Mouse (Mus musculus): ENCODE data around the gene Lims1. TPM values are rescaled to one million over a fixed set of nuclear protein-coding genes. Genes with fewer than 3 reads are reported as not detected.

Lims1 gene
- total RNA-seq, 4 experiments from 2014 or later: 129 to 182 (median 150) TPM

- no peak for DNase-seq (ENCODE audit: low spot score)
Measured at GRCm38 (mm10) chr10:58343552-58343951, 20.3 kb downstream of the Lims1 start.

GRCm38 (mm10) chr10:58350600-58350999, 27.3 kb downstream of the Lims1 start:
- DNase-seq (ENCODE audit: low spot score): no peak

GRCm38 (mm10) chr10:58351670-58352069, 28.4 kb downstream of the Lims1 start:
- no peak for DNase-seq (ENCODE audit: low spot score)

GRCm38 (mm10) chr10:58352364-58352763, 29.1 kb downstream of the Lims1 start:
- no peak for DNase-seq (ENCODE audit: low spot score)

- no peak for DNase-seq (ENCODE audit: low spot score)
Measured at GRCm38 (mm10) chr10:58354561-58354960, 31.3 kb downstream of the Lims1 start.

- DNase-seq (ENCODE audit: low spot score): no peak
Measured at GRCm38 (mm10) chr10:58356460-58356859, 33.2 kb downstream of the Lims1 start.

DNA sequence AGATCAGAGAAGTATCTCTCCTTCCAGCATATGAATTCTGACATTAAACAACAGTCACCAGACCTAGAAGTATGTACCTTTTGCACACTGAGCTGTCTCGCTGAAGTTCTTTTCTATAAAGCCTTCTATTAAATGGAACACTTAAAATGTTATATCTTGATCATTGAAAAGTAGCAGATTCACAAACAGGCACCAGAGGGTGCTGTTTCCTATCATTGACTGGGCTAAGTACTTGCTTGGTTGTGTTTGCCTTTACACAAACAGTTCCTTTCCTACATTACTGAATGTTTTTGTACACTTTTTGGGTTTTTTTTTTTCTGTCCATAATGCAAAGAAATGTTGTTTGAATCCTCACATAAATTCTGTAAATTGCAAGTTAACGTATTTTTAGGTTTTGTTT, 35.9 kb downstream of the Lims1 start:
- DNase-seq (ENCODE audit: low spot score): no peak

DNA sequence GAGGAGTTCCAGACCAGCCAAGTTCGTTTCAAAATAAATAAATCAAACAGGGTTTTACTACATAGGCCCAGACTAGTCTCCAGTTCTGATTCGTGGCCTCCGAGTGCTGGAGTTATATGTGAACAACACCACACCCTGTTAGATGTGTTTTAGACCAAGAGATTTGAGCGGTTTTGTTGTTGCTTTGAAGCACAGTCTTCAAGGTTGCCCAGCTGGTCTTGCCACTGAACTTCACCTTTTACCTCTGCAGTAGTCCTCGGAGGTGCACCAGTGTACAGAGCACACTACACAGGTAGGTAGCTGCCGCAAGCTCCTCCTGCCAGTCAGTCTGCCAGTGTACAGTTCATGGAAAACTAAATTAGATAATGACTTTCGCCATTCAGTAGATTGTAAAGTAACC, 36.7 kb downstream of the Lims1 start:
- DNase-seq (ENCODE audit: low spot score): no peak

DNA sequence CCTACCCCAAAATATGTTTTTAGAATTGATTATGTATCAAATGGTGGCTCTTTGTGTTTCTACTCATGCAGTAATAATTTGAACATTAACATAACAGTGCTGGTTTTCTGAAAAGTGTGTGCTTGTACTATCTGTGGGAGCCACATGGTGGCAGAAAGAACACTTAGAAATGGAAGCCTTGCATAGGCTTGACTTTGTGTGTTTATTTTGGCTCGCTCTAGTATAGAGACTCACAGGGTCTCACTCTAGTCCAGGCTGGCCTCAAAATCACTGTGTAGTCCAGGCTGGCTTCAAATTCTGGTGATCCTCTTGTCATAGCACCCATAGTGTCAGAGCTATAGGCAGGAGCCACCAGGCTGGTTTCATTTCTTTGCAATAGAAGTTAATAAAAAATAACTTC, 39.5 kb downstream of the Lims1 start:
- no peak for DNase-seq (ENCODE audit: low spot score)

- DNase-seq (ENCODE audit: low spot score): no peak
Measured at GRCm38 (mm10) chr10:58364770-58365515, 41.7 kb downstream of the Lims1 start.

DNA sequence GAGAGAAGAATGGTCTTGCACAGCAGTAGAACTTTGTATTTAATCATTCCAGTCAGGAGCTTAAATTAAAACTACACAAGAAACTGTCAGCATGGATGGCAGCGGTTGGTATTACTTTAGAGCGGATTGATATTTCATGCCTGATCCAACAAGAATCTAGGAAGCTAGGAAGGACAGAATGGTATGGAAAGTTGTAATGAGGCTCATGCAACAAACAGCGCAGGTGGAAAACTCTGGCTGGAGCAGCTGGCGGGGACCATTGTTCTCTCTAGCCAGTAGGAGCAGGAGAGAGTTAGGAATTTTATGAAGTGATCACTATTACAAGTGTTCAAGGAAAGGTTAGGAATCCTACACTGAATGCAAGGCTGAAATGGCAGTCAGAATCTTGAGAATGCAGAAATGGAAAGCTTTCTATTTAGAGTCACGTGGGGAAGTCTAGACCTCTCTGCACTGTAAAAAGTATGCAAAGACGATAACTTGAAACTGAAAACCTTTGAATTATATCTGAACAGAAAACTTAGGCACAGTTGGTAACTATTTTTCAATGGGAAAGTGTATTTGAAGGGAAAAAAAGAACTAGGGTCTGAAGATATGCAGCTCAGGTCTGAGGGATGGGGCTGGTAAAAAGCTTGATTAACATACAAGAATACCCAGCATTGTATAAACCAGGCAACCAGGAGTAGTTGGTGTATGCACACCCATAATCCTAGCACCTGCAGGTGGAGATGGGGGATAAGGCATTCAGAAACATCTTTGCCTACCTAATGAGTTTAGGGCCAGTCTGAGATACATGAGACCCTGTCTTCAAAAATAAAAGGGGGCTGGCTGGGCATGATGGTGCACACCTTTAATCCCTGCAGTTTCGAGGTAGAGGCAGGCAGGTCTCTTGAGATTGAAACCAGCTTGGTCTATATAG, 45.8 kb downstream of the Lims1 start:
- DNase-seq (ENCODE audit: low spot score): no peak

GRCm38 (mm10) chr10:58369707-58370093, 46.4 kb downstream of the Lims1 start:
- DNase-seq (ENCODE audit: low spot score): no peak

GRCm38 (mm10) chr10:58370143-58370542, 46.9 kb downstream of the Lims1 start:
- DNase-seq (ENCODE audit: low spot score): no peak

DNA sequence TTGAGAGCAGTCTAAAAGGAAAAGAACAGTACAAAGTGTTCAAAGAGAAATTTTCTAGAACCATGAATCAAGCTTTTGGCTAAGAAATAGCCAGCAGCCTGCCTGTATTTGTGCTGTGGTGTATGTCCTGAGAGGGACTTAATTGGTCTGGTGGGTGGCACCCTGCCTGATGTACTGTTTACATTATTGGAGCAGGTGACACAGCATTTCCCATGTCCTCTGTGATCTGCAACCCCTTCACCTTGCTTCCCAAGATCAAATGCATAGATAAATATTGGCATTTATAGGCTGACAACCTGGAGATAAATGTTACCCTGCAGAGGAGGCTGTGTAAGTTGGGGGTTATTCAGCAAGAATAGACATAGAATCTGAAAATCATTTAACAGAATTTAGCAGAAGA, 47.3 kb downstream of the Lims1 start:
- DNase-seq (ENCODE audit: low spot score): no peak

- DNase-seq (ENCODE audit: low spot score): no peak
Measured at GRCm38 (mm10) chr10:58371279-58371842, 48.1 kb downstream of the Lims1 start.

DNA sequence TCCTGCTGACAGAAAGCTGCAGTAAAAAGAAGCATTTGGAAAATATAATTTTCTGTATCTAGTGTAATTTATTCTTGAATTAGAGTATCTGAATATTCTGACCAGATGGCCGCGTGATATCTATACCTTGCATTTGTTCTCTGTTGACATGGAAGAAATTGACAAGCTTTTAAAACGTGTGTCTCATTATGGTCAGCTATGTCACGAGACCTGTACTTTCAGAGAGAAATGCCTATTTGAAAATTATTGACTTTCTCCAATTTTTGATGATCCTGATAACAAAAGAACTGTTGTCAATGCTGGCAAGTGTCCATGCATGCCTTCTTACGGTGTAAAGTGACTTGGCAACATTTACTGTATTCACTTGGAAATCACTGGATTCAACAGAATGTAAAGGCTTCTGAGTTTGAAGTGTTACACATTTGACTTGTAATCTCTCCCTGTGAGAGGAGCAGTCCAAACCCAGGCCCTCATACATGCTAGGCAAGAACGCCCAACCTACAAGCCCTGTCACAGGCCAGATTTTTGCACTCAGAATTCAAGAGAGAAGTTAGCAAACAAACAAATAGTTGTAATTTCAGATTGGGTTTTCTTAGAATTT, 49.3 kb downstream of the Lims1 start:
- no peak for DNase-seq (ENCODE audit: low spot score)

DNA sequence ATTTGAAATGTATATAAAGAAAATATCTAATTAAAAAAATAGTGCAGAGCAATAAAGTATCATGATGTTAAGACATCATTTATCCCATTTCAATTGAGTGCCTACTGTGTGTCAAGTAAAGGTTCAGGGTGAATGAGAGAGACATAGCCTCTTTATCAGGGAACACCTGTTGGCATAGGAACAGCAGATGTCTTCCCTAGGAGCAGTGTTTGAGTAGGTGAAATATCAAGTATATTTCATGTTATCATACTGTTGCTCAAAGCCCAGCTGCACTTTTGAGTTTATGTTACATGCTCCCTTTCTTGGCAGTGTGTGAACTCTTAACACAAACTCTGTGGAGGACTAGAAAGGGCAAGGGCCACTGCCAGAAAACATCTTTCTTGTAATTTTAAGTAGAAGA, 50.6 kb downstream of the Lims1 start:
- DNase-seq (ENCODE audit: low spot score): no peak

DNA sequence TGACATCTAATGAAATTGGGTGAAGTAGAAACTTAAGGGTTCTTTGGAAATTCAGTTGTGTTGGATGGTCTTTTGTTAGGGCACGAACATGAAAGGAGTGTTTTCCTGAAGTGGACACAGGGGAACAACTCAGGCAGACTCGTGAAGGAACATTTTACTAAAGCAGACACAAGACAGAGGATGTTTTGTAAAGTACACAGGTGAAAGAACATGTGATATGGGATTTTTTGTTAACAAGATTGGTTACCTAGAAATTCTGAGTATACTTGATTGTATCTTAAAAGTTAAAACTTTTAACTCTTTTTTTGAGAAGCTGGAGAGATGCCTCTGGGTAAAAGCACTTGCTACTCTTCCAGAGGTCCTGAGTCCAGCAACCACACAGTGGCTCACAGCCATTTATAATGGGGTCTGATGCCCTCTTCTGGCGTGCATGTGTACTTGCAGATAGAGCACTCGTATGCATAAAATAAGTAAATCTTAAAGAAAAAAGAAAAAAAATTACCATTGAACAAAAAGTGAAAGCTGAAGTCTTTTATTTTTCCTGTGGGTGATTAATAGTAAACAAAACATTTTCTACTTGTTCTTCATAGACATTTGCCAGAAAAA, 54.4 kb downstream of the Lims1 start:
- no peak for DNase-seq (ENCODE audit: low spot score)

DNA sequence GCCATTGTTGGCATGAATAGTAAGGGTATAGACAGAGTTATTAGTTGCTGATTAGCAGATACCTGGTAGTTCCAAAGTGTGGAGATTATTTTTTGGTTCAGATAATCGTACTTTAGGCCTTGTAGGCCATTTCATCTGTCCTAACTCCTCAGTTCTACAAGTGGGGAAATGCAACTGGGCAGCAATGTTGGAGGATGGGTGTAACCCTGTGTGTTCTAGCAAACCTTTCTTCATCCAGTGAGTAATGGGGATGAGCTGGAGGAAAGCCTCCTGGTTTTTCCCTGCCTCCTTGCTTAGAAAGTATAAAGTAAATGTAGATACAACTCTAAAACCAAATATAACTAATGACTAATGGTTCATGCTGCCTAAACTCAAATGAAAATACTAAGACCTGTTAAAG, 55.1 kb downstream of the Lims1 start:
- no peak for DNase-seq (ENCODE audit: low spot score)

DNA sequence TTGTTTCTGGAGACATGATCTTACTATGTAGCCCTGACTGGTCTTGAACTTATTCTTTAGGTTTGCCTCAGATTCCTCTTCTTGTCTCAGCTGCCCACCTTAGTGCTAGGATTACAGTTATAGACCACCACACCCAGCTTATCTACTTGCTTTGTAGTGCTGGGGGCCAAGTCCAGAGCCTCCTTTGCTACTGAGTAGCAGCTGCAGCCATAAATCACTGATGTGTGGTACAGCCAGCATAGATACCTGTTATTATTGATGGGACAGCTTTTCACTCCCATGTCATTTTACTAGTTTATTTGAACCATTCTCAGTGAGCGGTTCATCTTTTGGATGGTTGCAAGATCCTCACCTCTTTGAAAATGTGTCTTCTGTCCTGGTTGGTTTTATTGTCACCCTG, 56.4 kb downstream of the Lims1 start:
- no peak for DNase-seq (ENCODE audit: low spot score)

GRCm38 (mm10) chr10:58381904-58382303, 58.6 kb downstream of the Lims1 start:
- DNase-seq (ENCODE audit: low spot score): no peak

- no peak for DNase-seq (ENCODE audit: low spot score)
Measured at GRCm38 (mm10) chr10:58382621-58383101, 59.4 kb downstream of the Lims1 start.
